Mouse (Mus musculus) liver, embryonic 11.5 days (tissue): Measurements from ENCODE around the gene Stxbp2. TPM values are rescaled to one million over a fixed set of nuclear protein-coding genes. Genes with fewer than 3 reads are reported as not detected.

Experiments used
- ATAC-seq: fragments of 200-750 bp; cut with Nextera tagmentation; replicated peaks from 2 replicates; pipeline ENCODE4 v1.8.0; 2017; ENCODE audit warnings: moderate number of reproducible peaks, mild to moderate bottlenecking, moderate TSS enrichment, moderate library complexity; ENCODE audit not compliant: low FRiP score
- DNase-seq: peaks from one replicate; pipeline ENCODE4 v3.0.0-alpha.2; 2017; ENCODE audit warnings: low spot score
- H3K27ac ChIP-seq: fragments of 300-500 bp; sonication (generic); 2 replicates; pipeline ENCODE4 v1.5.1; 2014; ENCODE audit warnings: mild to moderate bottlenecking, low read depth, low read length, control low read depth
- H3K27me3 ChIP-seq: fragments of 300-500 bp; sonication (generic); replicated peaks from 2 replicates; pipeline ENCODE4 v1.6.1; 2014; ENCODE audit warnings: low read length, mixed read lengths; ENCODE audit not compliant: control insufficient read depth, insufficient read depth
- H3K36me3 ChIP-seq: fragments of 300-500 bp; sonication (generic); 2 replicates; pipeline ENCODE4 v1.6.1; 2014; ENCODE audit warnings: mild to moderate bottlenecking, low read length, moderate library complexity, mixed read lengths; ENCODE audit not compliant: control insufficient read depth, insufficient read depth
- H3K4me1 ChIP-seq: fragments of 300-500 bp; sonication (generic); replicated peaks from 2 replicates; pipeline ENCODE4 v1.6.1; 2014; ENCODE audit warnings: low read length, mixed read lengths; ENCODE audit not compliant: control insufficient read depth, insufficient read depth
- H3K4me2 ChIP-seq: fragments of 300-500 bp; sonication (generic); 2 replicates; pipeline ENCODE4 v1.6.1; 2014; ENCODE audit warnings: mild to moderate bottlenecking, control low read depth, moderate library complexity
- H3K4me3 ChIP-seq: fragments of 300-500 bp; sonication (generic); 2 replicates; pipeline ENCODE4 v1.5.1; 2014; ENCODE audit warnings: low read depth, low read length, control low read depth
- H3K9ac ChIP-seq: fragments of 300-500 bp; sonication (generic); 2 replicates; pipeline ENCODE4 v1.6.1; 2014; ENCODE audit warnings: low read depth, low read length, control low read depth
- H3K9me3 ChIP-seq: fragments of 300-500 bp; sonication (generic); 2 replicates; pipeline ENCODE4 v1.6.1; 2016; ENCODE audit warnings: low read length, inconsistent platforms, mixed read lengths; ENCODE audit not compliant: control insufficient read depth
- WGBS: fragments of 180-500 bp; shearing (Covaris S2); extraction: QIAGEN DNeasy Blood & Tissue Kit; methylation state at CpG from one replicate; pipeline ENCODE4 v1.1.7; 2014; 5-methylcytosine and 5-hydroxymethylcytosine counted together
- polyA plus RNA-seq: library from polyadenylated mRNA; unstranded; fragments of >200 nt; fragmentation: Nextera tagmentation; extraction: Ambion mirVana; gene quantifications from 2 replicates; pipeline ENCODE4 v1.2.1, GENCODE M21; 2014

The Stxbp2 gene
- polyA plus RNA-seq, 1 experiment from 2014 or later: 105 TPM

GRCm38 (mm10) chr8:3598054-3598453 lies 32.7 kb upstream of the Stxbp2 start:
- no peak overlapping the region for H3K27ac ChIP-seq

DNA sequence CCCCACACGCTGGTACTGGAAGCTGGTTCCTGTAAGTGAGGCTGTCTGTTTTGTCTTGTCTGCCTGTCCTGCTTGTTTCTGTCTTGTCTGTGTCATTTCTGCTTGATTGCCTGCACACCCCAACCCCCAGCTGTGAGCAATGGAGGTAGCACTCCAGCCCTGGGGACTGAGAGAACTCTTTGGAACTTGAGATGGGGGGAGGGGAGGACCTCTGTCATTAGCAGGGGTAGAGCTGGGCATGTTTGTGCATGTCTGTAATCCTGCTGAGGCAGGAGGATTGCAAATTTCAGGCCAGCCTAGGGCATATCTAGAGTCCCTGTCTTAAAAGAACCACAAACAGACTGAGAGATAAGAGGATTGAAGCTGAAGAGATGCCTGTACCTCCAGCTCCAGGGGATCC lies 31.5 kb upstream of the Stxbp2 start:
- Histone ChIP-seq H3K4me3 (no peak overlapping the region), H3K27ac (no peak overlapping the region), H3K9me3 (no peaks in the 10 kb centered on the region), H3K4me2 (no peak overlapping the region), H3K4me1 (no peaks in the 10 kb centered on the region), H3K36me3 (no peaks in the 10 kb centered on the region; the same call in 1 of the 2 replicates), H3K9ac (no peak overlapping the region), H3K27me3 (no peaks in the 10 kb centered on the region)
- 62% methylated on average over 1 of the region's 1 CpGs for WGBS
- DNase-seq: no peak
- no peak for ATAC-seq

More at GRCm38 (mm10) chr8:3598054-3598453, 32.7 kb upstream of the Stxbp2 start:
- Histone ChIP-seq H3K4me3 (no peak overlapping the region), H3K9ac (no peak overlapping the region), H3K4me1 (no peaks in the 10 kb centered on the region), H3K36me3 (no peaks in the 10 kb centered on the region; the same call in 1 of the 2 replicates), H3K4me2 (no peak overlapping the region), H3K27me3 (no peaks in the 10 kb centered on the region), H3K9me3 (no peaks in the 10 kb centered on the region)
- peak; percentile 30; the same call in 1 of the 2 replicates for ATAC-seq
- no peak for DNase-seq
- 63% methylated on average over 3 of the region's 3 CpGs for WGBS

DNA sequence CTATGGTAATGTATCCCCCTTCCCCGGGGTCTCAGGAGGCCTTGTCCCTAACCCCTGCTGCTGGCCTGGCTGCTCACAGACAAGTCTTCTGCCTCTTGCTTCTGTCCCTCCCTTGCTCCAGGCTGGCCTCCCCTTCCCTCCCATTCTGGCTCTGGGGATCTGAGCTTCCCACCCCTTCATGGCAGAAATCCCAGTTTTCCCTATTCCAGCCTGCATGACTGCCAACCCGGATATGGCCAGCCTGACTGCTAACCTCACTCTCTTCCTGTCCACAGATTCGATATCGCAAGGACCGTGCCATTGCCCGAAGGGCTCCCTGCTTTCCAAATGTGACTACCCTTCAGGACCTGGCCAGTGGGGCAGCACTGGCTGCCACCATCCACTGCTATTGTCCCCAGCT lies 30.4 kb upstream of the Stxbp2 start:
- no peaks in the 10 kb centered on the region for H3K27me3 ChIP-seq
- no peak for ATAC-seq
- H3K4me2 ChIP-seq: no peak overlapping the region
- 84% methylated on average over 6 of the region's 6 CpGs for WGBS
- H3K4me3 ChIP-seq: no peak overlapping the region
- DNase-seq: no peak
- no peak overlapping the region for H3K9ac ChIP-seq
- H3K27ac ChIP-seq: no peak overlapping the region
- no peaks in the 10 kb centered on the region; the same call in 1 of the 2 replicates for H3K36me3 ChIP-seq
- no peaks in the 10 kb centered on the region for H3K9me3 ChIP-seq
- H3K4me1 ChIP-seq: no peaks in the 10 kb centered on the region

DNA sequence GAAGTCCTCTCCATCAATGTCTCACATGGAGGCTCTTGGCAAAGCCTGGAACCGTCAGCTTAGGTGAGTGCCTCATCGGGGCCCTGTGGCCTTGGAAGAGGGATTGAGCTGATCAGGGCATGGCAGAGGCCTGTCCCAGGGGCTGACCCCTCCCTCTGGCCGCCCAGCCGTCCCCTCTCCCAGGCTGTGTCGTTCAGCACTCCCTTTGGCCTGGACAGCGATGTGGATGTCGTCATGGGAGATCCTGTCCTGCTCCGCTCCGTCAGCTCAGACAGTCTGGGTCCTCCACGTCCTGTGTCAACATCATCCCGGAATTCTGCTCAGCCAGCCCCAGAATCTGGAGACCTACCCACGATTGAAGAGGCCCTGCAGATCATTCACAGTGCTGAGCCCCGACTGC lies 27.3 kb upstream of the Stxbp2 start:
- Histone ChIP-seq H3K4me2 (no peak overlapping the region), H3K9me3 (no peaks in the 10 kb centered on the region), H3K4me3 (no peak overlapping the region), H3K27me3 (no peaks in the 10 kb centered on the region), H3K4me1 (no peaks in the 10 kb centered on the region), H3K36me3 (no peaks in the 10 kb centered on the region), H3K9ac (no peak overlapping the region), H3K27ac (no peak overlapping the region)
- 71% methylated on average over 13 of the region's 13 CpGs for WGBS
- DNase-seq: no peak
- ATAC-seq: no peak

GRCm38 (mm10) chr8:3606593-3606992 lies 24.2 kb upstream of the Stxbp2 start:
- no peaks in the 10 kb centered on the region for H3K27me3 ChIP-seq
- H3K4me3 ChIP-seq: no peak overlapping the region
- ATAC-seq: no peak
- no peak overlapping the region for H3K9ac ChIP-seq
- 73% methylated on average over 16 of the region's 16 CpGs for WGBS
- peaks cover 20% of the 10 kb centered on the region for H3K36me3 ChIP-seq
- H3K27ac ChIP-seq: no peak overlapping the region
- no peaks in the 10 kb centered on the region for H3K4me1 ChIP-seq
- DNase-seq: no peak
- no peaks in the 10 kb centered on the region for H3K9me3 ChIP-seq
- no peak overlapping the region for H3K4me2 ChIP-seq

DNA sequence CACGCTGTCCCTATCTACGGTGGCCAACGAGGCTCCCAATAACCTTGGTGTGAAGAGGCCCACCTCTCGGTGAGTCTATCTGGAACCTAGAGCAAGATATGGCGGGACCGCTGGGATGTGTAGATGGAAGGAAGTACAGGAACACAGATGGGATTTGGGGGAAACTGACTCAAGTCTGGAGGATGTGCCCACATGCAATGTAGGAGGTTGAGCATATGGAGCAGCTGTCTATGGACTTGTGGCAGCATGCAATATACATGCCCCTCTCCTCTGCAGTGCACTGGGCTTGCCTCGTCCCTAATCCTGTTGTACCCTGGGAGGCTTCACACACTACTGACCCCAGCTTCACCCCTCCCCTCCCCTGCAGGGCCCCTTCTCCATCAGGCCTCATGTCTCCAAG lies 22.9 kb upstream of the Stxbp2 start:
- peaks cover 28% of the 10 kb centered on the region for H3K36me3 ChIP-seq

DNA sequence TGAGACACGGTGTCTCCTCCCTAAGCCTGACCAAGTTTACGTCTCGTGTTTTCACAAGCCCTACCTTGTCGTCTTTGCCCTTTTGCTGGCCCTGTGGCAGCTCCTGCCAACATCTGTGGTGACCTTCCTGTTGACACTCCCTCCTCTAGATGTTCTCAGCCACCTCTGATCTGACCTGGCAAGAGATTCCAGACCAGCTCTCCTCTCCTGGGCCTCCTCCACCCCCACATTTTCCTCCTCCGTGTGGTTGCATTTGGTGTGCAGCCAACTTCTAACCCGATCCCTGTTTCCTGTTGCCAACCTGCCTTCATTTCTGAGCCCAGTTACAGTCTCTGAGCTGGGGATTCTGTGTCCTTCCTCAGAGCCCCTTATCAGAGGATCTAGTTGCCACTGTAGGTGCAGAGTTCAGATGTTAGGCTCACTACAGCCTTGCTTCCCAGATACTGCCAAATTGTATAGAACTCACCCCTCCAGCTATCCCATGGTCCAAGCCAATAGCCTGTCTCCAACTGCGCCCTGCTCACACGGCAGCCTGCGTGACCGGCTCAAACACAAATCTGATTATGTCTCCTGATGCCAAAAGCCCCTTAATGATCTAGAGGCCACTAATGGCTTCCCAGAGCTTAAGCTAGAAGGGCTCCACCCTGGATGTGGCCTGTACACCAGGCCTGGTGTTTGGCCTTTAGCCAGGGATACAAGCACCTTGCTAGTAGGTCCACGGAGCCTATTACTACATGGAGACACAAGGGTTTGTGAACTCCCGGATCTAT lies 21.5 kb upstream of the Stxbp2 start:
- no peaks in the 10 kb centered on the region for H3K4me1 ChIP-seq
- no peaks in the 10 kb centered on the region for H3K27me3 ChIP-seq
- WGBS: 88% methylated on average over 12 of the region's 12 CpGs
- no peak overlapping the region for H3K9ac ChIP-seq
- no peak overlapping the region for H3K4me2 ChIP-seq
- ATAC-seq (no peak), DNase-seq (no peak)
- H3K4me3 ChIP-seq: no peak overlapping the region
- no peak overlapping the region for H3K27ac ChIP-seq
- no peaks in the 10 kb centered on the region for H3K9me3 ChIP-seq
- peaks cover 41% of the 10 kb centered on the region for H3K36me3 ChIP-seq

More for the DNA sequence above, 22.9 kb upstream of the Stxbp2 start:
- Histone ChIP-seq H3K9me3 (no peaks in the 10 kb centered on the region), H3K9ac (no peak overlapping the region), H3K4me1 (no peaks in the 10 kb centered on the region), H3K27ac (no peak overlapping the region), H3K4me2 (no peak overlapping the region), H3K4me3 (no peak overlapping the region), H3K27me3 (no peaks in the 10 kb centered on the region)
- ATAC-seq (no peak), DNase-seq (no peak)
- 91% methylated on average over 7 of the region's 7 CpGs for WGBS

GRCm38 (mm10) chr8:3609816-3610150 lies 21.0 kb upstream of the Stxbp2 start:
- H3K27ac ChIP-seq: no peak overlapping the region
- no peak overlapping the region for H3K9ac ChIP-seq
- no peaks in the 10 kb centered on the region for H3K4me1 ChIP-seq
- H3K9me3 ChIP-seq: no peaks in the 10 kb centered on the region
- peaks cover 46% of the 10 kb centered on the region for H3K36me3 ChIP-seq
- ATAC-seq: no peak
- H3K4me3 ChIP-seq: no peak overlapping the region
- H3K4me2 ChIP-seq: no peak overlapping the region
- no peak for DNase-seq
- 78% methylated on average over 6 of the region's 6 CpGs for WGBS
- no peaks in the 10 kb centered on the region for H3K27me3 ChIP-seq
